8 mouse cellular contexts compared by ENCODE assay signal in genomic region chr8:111992013-111992702, GRCm38 (mm10). TPM values are rescaled to one million over a fixed set of nuclear protein-coding genes. Genes with fewer than 3 reads are reported as not detected.
DNase-seq lines count a peak whose midpoint lies in the region; ATAC-seq and TF ChIP-seq lines count a peak whose summit lies in the region.

Adat1 (minus strand) TSS chr8:111992302.

- no peaks in the 10 kb centered on the region for H3K9me3 ChIP-seq in G1E (replicated peaks)
- no peaks in the 10 kb centered on the region for H3K9me3 ChIP-seq in forebrain, postnatal 0 days (ENCODE audit: low read length)
- no peaks in the 10 kb centered on the region for H3K9me3 ChIP-seq in lung, embryonic 15.5 days

- TF ChIP-seq CTCF in G1E (IDR thresholded peaks at IDR 0.05; ENCODE audit: low read depth, low read length), result no peak
- TF ChIP-seq CTCF in forebrain, postnatal 0 days (IDR thresholded peaks at IDR 0.05; ENCODE audit: low read depth), result peak; percentile 45

- peaks cover 77% of the 10 kb centered on the region for H3K36me3 ChIP-seq in G1E (replicated peaks)
- peaks cover 48% of the 10 kb centered on the region for H3K36me3 ChIP-seq in forebrain, postnatal 0 days (ENCODE audit: insufficient read depth)
- H3K36me3 ChIP-seq in lung, embryonic 15.5 days, result peaks cover 49% of the 10 kb centered on the region

- peak; percentile 97 for ATAC-seq in G1E (ENCODE audit: extremely low read depth, insufficient number of reproducible peaks, low FRiP score, poor library complexity, severe bottlenecking)
- ATAC-seq in forebrain, postnatal 0 days, result peak; percentile 98
- ATAC-seq in lung, embryonic 15.5 days (ENCODE audit: borderline replicate concordance, extremely low read depth, low FRiP score, low TSS enrichment), result peak; percentile 95

- 4% methylated on average over 32 of the region's 33 CpGs for WGBS in forebrain, postnatal 0 days
- 4% methylated on average over 33 of the region's 33 CpGs for WGBS in lung, embryonic 15.5 days

- H3K27me3 ChIP-seq in G1E (ENCODE audit: insufficient read depth, low read length), result no peaks in the 10 kb centered on the region
- no peaks in the 10 kb centered on the region for H3K27me3 ChIP-seq in forebrain, postnatal 0 days (ENCODE audit: insufficient read depth, low read length)
- no peaks in the 10 kb centered on the region for H3K27me3 ChIP-seq in lung, embryonic 15.5 days

- peak within 1 kb of the TSS; percentile 70 for H3K4me2 ChIP-seq in forebrain, postnatal 0 days (ENCODE audit: low read depth)
- peak within 1 kb of the TSS; percentile 76 for H3K4me2 ChIP-seq in lung, embryonic 15.5 days

- H3K9ac ChIP-seq in forebrain, postnatal 0 days, result peak within 1 kb of the TSS; percentile 69
- H3K9ac ChIP-seq in lung, embryonic 15.5 days, result peak within 1 kb of the TSS; percentile 89

- peaks cover 28% of the 10 kb centered on the region for H3K4me1 ChIP-seq in G1E (ENCODE audit: insufficient read depth, low read depth, low read length)
- H3K4me1 ChIP-seq in forebrain, postnatal 0 days (ENCODE audit: insufficient read depth), result no peaks in the 10 kb centered on the region
- peaks cover 8% of the 10 kb centered on the region for H3K4me1 ChIP-seq in lung, embryonic 15.5 days

- DNase-seq in G1E (ENCODE audit: low spot score), result peak; percentile 88
- DNase-seq in cerebellum, adult 18-20 months, result peak; percentile 88 to 96
- peak; percentile 93 for DNase-seq in forebrain, postnatal 0 days
- peak; percentile 87 for DNase-seq in heart, postnatal 4 days
- peak; percentile 83 to 84 for DNase-seq in layer of hippocampus, adult 8-10 months (ENCODE audit: low spot score in 2 of 2)
- peak; percentile 67 for DNase-seq in ovary, adult 18-20 months (ENCODE audit: low spot score)
- DNase-seq in thymus, postnatal 0 days (ENCODE audit: low spot score), result peak; percentile 89

- H3K4me3 ChIP-seq in G1E (ENCODE audit: low read depth, low read length), result peak within 1 kb of the TSS; percentile 92
- H3K4me3 ChIP-seq in forebrain, postnatal 0 days (ENCODE audit: low read depth, low read length), result peak within 1 kb of the TSS; percentile 57
- H3K4me3 ChIP-seq in lung, embryonic 15.5 days, result peak within 1 kb of the TSS; percentile 93

- H3K27ac ChIP-seq in forebrain, postnatal 0 days (ENCODE audit: low read depth, low read length), result 0 out of 2 replicates have a peak within 1 kb of the TSS, but pooled peaks have one; percentile 31
- 0 out of 2 replicates have a peak within 1 kb of the TSS, but pooled peaks have one; percentile 15 for H3K27ac ChIP-seq in lung, embryonic 15.5 days

RNA-seq across cellular contexts. Expression of gene Adat1, which starts in this region (rescaled TPM):
- total RNA-seq in G1E (2014; fragmentation: Nextera tagmentation) (19.2 and 20.1 TPM in 2 replicates), G1E (2017) (7.6 and 8.2 TPM in 2 replicates)
- polyA plus RNA-seq in G1E (2012), result 1.5 and 3.3 TPM in 2 replicates
- total RNA-seq in forebrain, postnatal 0 days (2014; rRNA removed), result 4.5 TPM in 2 replicates
- 3.4 and 4.3 TPM in 2 replicates for polyA plus RNA-seq in forebrain, postnatal 0 days (2015; fragmentation: Nextera tagmentation; extraction: Ambion mirVana)
- total RNA-seq in heart, postnatal 4 days (2021), result 1 to 10 TPM; 1.4 to 1.5 TPM
- total RNA-seq in layer of hippocampus, adult 8-10 months (2022), result 1 to 10 TPM; 4.9 to 8.8 (median 7.5) TPM
- polyA plus RNA-seq in lung, embryonic 15.5 days (2015; fragmentation: Nextera tagmentation; extraction: Ambion mirVana), result 8.6 and 9.8 TPM in 2 replicates
- 4.6 and 5.4 TPM in 2 replicates for polyA plus RNA-seq in thymus, postnatal 0 days (2015; fragmentation: Nextera tagmentation; extraction: Ambion mirVana)

Comparison
In these comparisons a context has a peak if more than half of its experiments do, and no peak if none do; other contexts are left out.
1. Peak in every context shown above with its lines: DNase-seq, ATAC-seq, H3K4me3 ChIP-seq and H3K27ac ChIP-seq.